Comparison of ENCODE assay signal across 25 mouse cellular contexts in genomic region chr8:4474419-4475187, GRCm38 (mm10). TPM values are rescaled to one million over a fixed set of nuclear protein-coding genes. Genes with fewer than 3 reads are reported as not detected.
A peak's percentile ranks its signal among the peaks of the same experiment; 100 is the strongest.
DNase-seq lines count a peak whose midpoint lies in the region; ATAC-seq and TF ChIP-seq lines count a peak whose summit lies in the region.
"Had no signal": no experiment of that assay in that cellular context is flagged by ENCODE, and none has a peak within 500 bp of the region (broad histone marks: within the 10 kb centered on the region; RNA-seq: fewer than 3 reads in every experiment).

No protein-coding gene starts in this region.

- DNase-seq in liver, embryonic 11.5 days (ENCODE audit: low spot score), result peak; percentile 12
- DNase-seq in liver, postnatal 0 days, result no peak
- peak; percentile 7 for DNase-seq in thymus, postnatal 4 days
- no peak for DNase-seq in thymus, postnatal 36 days
- DNase-seq in frontal cortex, postnatal 36 days (ENCODE audit: low spot score in 2 of 2), result no peak
- DNase-seq in B cell, adult 2 months, result no peak
- DNase-seq: adrenal gland, adult 8-10 months; adrenal gland, postnatal 25 days; cerebellum, adult 18-20 months; cerebellum, adult 9-10 months; cerebellum, postnatal 14 days; gastrocnemius, adult 2 months; gastrocnemius, postnatal 14 days; heart, adult 2 months had no signal

- H3K27me3 ChIP-seq in liver, embryonic 11.5 days (replicated peaks; ENCODE audit: control insufficient read depth, insufficient read depth, low read length), result no peaks in the 10 kb centered on the region
- H3K27me3 ChIP-seq in liver, postnatal 0 days (ENCODE audit: insufficient read depth, low read length), result no peaks in the 10 kb centered on the region
- H3K27me3 ChIP-seq in intestine, embryonic 16.5 days (replicated peaks; ENCODE audit: control insufficient read depth, insufficient read depth, low read length), result no peaks in the 10 kb centered on the region
- H3K27me3 ChIP-seq in small intestine, adult 2 months (ENCODE audit: control insufficient read depth, insufficient read depth, low read length), result no peaks in the 10 kb centered on the region
- H3K27me3 ChIP-seq: forebrain, embryonic 13.5 days; heart, embryonic 13.5 days; hindbrain, embryonic 13.5 days had no signal

- no peaks in the 10 kb centered on the region for H3K9me3 ChIP-seq in liver, embryonic 11.5 days (ENCODE audit: control insufficient read depth, low read length)
- no peaks in the 10 kb centered on the region for H3K9me3 ChIP-seq in liver, postnatal 0 days (ENCODE audit: low read length)
- no peaks in the 10 kb centered on the region for H3K9me3 ChIP-seq in intestine, embryonic 16.5 days (ENCODE audit: control insufficient read depth, low read length)
- H3K9me3 ChIP-seq: forebrain, embryonic 10.5 days; forebrain, embryonic 13.5 days; heart, embryonic 10.5 days; heart, embryonic 13.5 days; hindbrain, embryonic 10.5 days; hindbrain, embryonic 13.5 days had no signal

- ATAC-seq in liver, embryonic 11.5 days (replicated peaks; ENCODE audit: low FRiP score), result no peak
- ATAC-seq in liver, postnatal 0 days, result no peak
- peak; percentile 95 for ATAC-seq in intestine, embryonic 16.5 days
- ATAC-seq: activated CD4-positive, CD25-positive, alpha-beta regulatory T cell, adult 4 months; forebrain, embryonic 13.5 days; forebrain, embryonic 16.5 days; hindbrain, embryonic 16.5 days had no signal

- TF ChIP-seq EP300 in liver, postnatal 0 days (IDR thresholded peaks at IDR 0.05; ENCODE audit: low read depth), result no peak

- no peak overlapping the region for H3K4me3 ChIP-seq in liver, embryonic 11.5 days (ENCODE audit: low read depth, low read length)
- no peak overlapping the region for H3K4me3 ChIP-seq in liver, postnatal 0 days (ENCODE audit: low read depth, low read length)
- no peak overlapping the region for H3K4me3 ChIP-seq in intestine, embryonic 16.5 days (ENCODE audit: low read length)
- no peak overlapping the region for H3K4me3 ChIP-seq in small intestine, adult 2 months (ENCODE audit: low read depth, low read length)
- H3K4me3 ChIP-seq: forebrain, embryonic 10.5 days; forebrain, embryonic 13.5 days; gastrocnemius, adult 2 months; heart, adult 2 months; heart, embryonic 10.5 days; heart, embryonic 13.5 days; hindbrain, embryonic 10.5 days; hindbrain, embryonic 13.5 days had no signal

- 75% methylated on average over 7 of the region's 7 CpGs for WGBS in liver, embryonic 11.5 days
- 61% methylated on average over 7 of the region's 7 CpGs for WGBS in liver, postnatal 0 days (ENCODE audit: insufficient replicate concordance)
- WGBS in intestine, embryonic 16.5 days, result 57% methylated on average over 7 of the region's 7 CpGs
- 22% methylated on average over 7 of the region's 7 CpGs for WGBS in small intestine, adult 2 months

- H3K4me2 ChIP-seq in liver, embryonic 11.5 days, result no peak overlapping the region
- no peak overlapping the region for H3K4me2 ChIP-seq in liver, postnatal 0 days (ENCODE audit: low read depth, low read length)
- H3K4me2 ChIP-seq in intestine, embryonic 16.5 days (ENCODE audit: low read depth, low read length), result peak overlapping the region; percentile 25; the same call in 1 of the 2 replicates
- H3K4me2 ChIP-seq: forebrain, embryonic 13.5 days; heart, embryonic 13.5 days; hindbrain, embryonic 13.5 days had no signal

- no peak overlapping the region for H3K9ac ChIP-seq in liver, embryonic 11.5 days (ENCODE audit: low read depth, low read length)
- no peak overlapping the region for H3K9ac ChIP-seq in liver, postnatal 0 days (replicated peaks)
- no peak overlapping the region for H3K9ac ChIP-seq in intestine, embryonic 16.5 days (ENCODE audit: low read depth, low read length)
- H3K9ac ChIP-seq: forebrain, embryonic 13.5 days; heart, embryonic 13.5 days; hindbrain, embryonic 13.5 days had no signal

- H3K27ac ChIP-seq in liver, embryonic 11.5 days (ENCODE audit: low read depth, low read length), result no peak overlapping the region
- no peak overlapping the region for H3K27ac ChIP-seq in liver, postnatal 0 days (ENCODE audit: low read depth)
- peak overlapping the region; percentile 66 for H3K27ac ChIP-seq in intestine, embryonic 16.5 days (ENCODE audit: low read length)
- peak overlapping the region; percentile 97 for H3K27ac ChIP-seq in small intestine, adult 2 months (ENCODE audit: insufficient read depth, low read depth, low read length)
- H3K27ac ChIP-seq: forebrain, embryonic 10.5 days; forebrain, embryonic 13.5 days; gastrocnemius, adult 2 months; heart, adult 2 months; heart, embryonic 10.5 days; heart, embryonic 13.5 days; hindbrain, embryonic 10.5 days; hindbrain, embryonic 13.5 days had no signal

- no peaks in the 10 kb centered on the region for H3K4me1 ChIP-seq in liver, embryonic 11.5 days (replicated peaks; ENCODE audit: control insufficient read depth, insufficient read depth, low read length)
- no peaks in the 10 kb centered on the region for H3K4me1 ChIP-seq in liver, postnatal 0 days (ENCODE audit: insufficient read depth)
- H3K4me1 ChIP-seq in intestine, embryonic 16.5 days (ENCODE audit: control insufficient read depth, insufficient read depth, low read length), result 0 out of 2 replicates have a peak, but pooled peaks cover 3% of the 10 kb centered on the region
- H3K4me1 ChIP-seq in small intestine, adult 2 months (ENCODE audit: control insufficient read depth, insufficient read depth, insufficient read length, low read length), result peaks cover 6% of the 10 kb centered on the region
- H3K4me1 ChIP-seq: forebrain, embryonic 10.5 days; forebrain, embryonic 13.5 days; heart, embryonic 10.5 days; heart, embryonic 13.5 days; hindbrain, embryonic 10.5 days; hindbrain, embryonic 13.5 days had no signal

- TF ChIP-seq CTCF in liver, postnatal 0 days (IDR thresholded peaks at IDR 0.05; ENCODE audit: low read depth), result no peak
- no peak for TF ChIP-seq CTCF in small intestine, adult 2 months (IDR thresholded peaks at IDR 0.05; ENCODE audit: extremely low read depth, insufficient read length, insufficient replicate concordance, low read depth, low read length)

- no peaks in the 10 kb centered on the region for H3K36me3 ChIP-seq in liver, embryonic 11.5 days (ENCODE audit: control insufficient read depth, insufficient read depth, low read length)
- no peaks in the 10 kb centered on the region for H3K36me3 ChIP-seq in liver, postnatal 0 days (replicated peaks; ENCODE audit: insufficient read depth, low read length)
- H3K36me3 ChIP-seq in intestine, embryonic 16.5 days (ENCODE audit: control insufficient read depth, insufficient read depth, low read length), result no peaks in the 10 kb centered on the region
- no peaks in the 10 kb centered on the region for H3K36me3 ChIP-seq in small intestine, adult 2 months (ENCODE audit: control insufficient read depth, insufficient read depth, low read length)
- H3K36me3 ChIP-seq: forebrain, embryonic 10.5 days; heart, embryonic 10.5 days; heart, embryonic 13.5 days; hindbrain, embryonic 10.5 days; hindbrain, embryonic 13.5 days had no signal

- TF ChIP-seq POLR2A in small intestine, adult 2 months (IDR thresholded peaks at IDR 0.05; ENCODE audit: low read depth, low read length), result no peak

RNA-seq across cellular contexts. Expression of gene Cers4, which starts 18.2 kb away (rescaled TPM):
- polyA plus RNA-seq in liver, embryonic 11.5 days (2014; fragmentation: Nextera tagmentation; extraction: Ambion mirVana), result 5.8 and 6.3 TPM in 2 replicates
- 3.8 and 3.9 TPM in 2 replicates for polyA plus RNA-seq in liver, postnatal 0 days (2015; fragmentation: Nextera tagmentation; extraction: Ambion mirVana)
- polyA plus RNA-seq in intestine, embryonic 16.5 days (2015; fragmentation: Nextera tagmentation; extraction: Ambion mirVana), result 14.9 and 17.0 TPM in 2 replicates
- 14.4 and 14.8 TPM in 2 replicates for polyA plus RNA-seq in small intestine, adult 2 months (2012; rRNA removed)

Comparison
In these comparisons a context has a peak if more than half of its experiments do, and no peak if none do; other contexts are left out.
1. DNase-seq: peak in liver, embryonic 11.5 days (single experiment) and thymus, postnatal 4 days (single experiment); none in liver, postnatal 0 days (single experiment), thymus, postnatal 36 days (0 of 2), frontal cortex, postnatal 36 days (0 of 2) and B cell, adult 2 months (0 of 2).
2. H3K27ac ChIP-seq: peak in intestine, embryonic 16.5 days (single experiment) and small intestine, adult 2 months (single experiment); none in liver, embryonic 11.5 days (single experiment) and liver, postnatal 0 days (single experiment).